Mouse (Mus musculus) stomach, postnatal 0 days (tissue): Measurements from ENCODE around the gene Mbnl2.

Experiments
- CTCF ChIP-seq: IDR thresholded peaks from 2 replicates; pipeline ENCODE4 v1.5.1; 2016; ENCODE audit warnings: antibody characterized with exemption, low read depth, mild to moderate bottlenecking, moderate library complexity
- EP300 ChIP-seq: optimal IDR thresholded peaks from 2 replicates; pipeline ENCODE3; 2016; ENCODE audit warnings: antibody characterized with exemption

- TF ChIP-seq EP300 (no peak), CTCF (no peak)
Measured at GRCm38 (mm10) chr14:120292133-120292532, 16.7 kb downstream of the Mbnl2 start.
